Mouse (Mus musculus) forebrain, embryonic 14.5 days (tissue): Measurements from ENCODE around the gene 4930402H24Rik. TPM values are rescaled to one million over a fixed set of nuclear protein-coding genes. Genes with fewer than 3 reads are reported as not detected.
"Not testable (repeated sequence)": the region's sequence is repeated elsewhere in the genome, so short reads cannot be mapped to it uniquely, and the experiment has no call there.

Experiments used
- ATAC-seq: fragments of 200-750 bp; cut with Nextera tagmentation; 2 replicates; pipeline ENCODE4 v1.8.0; 2017; ENCODE audit warnings: mild to moderate bottlenecking, moderate library complexity
- DNase-seq: peaks from one replicate; pipeline ENCODE4 v3.0.0-alpha.2; 2015; ENCODE audit warnings: low spot score
- H3K27ac ChIP-seq: fragments of 300-500 bp; sonication (generic); 2 replicates; pipeline ENCODE4 v1.5.1; 2014; ENCODE audit warnings: low read depth, mild to moderate bottlenecking, control low read depth, low read length, moderate library complexity
- H3K27me3 ChIP-seq: fragments of 300-500 bp; sonication (generic); replicated peaks from 2 replicates; pipeline ENCODE4 v1.6.1; 2014; ENCODE audit warnings: low read length, control low read depth, mixed read lengths; ENCODE audit not compliant: control insufficient read depth, insufficient read depth
- H3K36me3 ChIP-seq: fragments of 300-500 bp; sonication (generic); 2 replicates; pipeline ENCODE4 v1.6.1; 2014; ENCODE audit warnings: low read length, control low read depth; ENCODE audit not compliant: control insufficient read depth, insufficient read depth
- H3K4me1 ChIP-seq: fragments of 300-500 bp; sonication (generic); 2 replicates; pipeline ENCODE4 v1.6.1; 2014; ENCODE audit warnings: antibody characterized with exemption, low read length, control low read depth; ENCODE audit not compliant: control insufficient read depth, insufficient read depth
- H3K4me2 ChIP-seq: fragments of 300-500 bp; sonication (generic); 2 replicates; pipeline ENCODE4 v1.6.1; 2014; ENCODE audit warnings: mild to moderate bottlenecking, control low read depth, low read length
- H3K4me3 ChIP-seq: fragments of 300-500 bp; sonication (generic); 2 replicates; pipeline ENCODE4 v1.5.1; 2014; ENCODE audit warnings: low read depth, low read length, control low read depth
- H3K9ac ChIP-seq: fragments of 300-500 bp; sonication (generic); 2 replicates; pipeline ENCODE4 v1.6.1; 2014; ENCODE audit warnings: mild to moderate bottlenecking, low read length, control low read depth, moderate library complexity
- H3K9me3 ChIP-seq: fragments of 300-500 bp; sonication (generic); replicated peaks from 2 replicates; pipeline ENCODE4 v1.6.1; 2016; ENCODE audit warnings: low read length, control low read depth, mixed read lengths; ENCODE audit not compliant: control insufficient read depth
- WGBS: fragments of 180-500 bp; shearing (Covaris S2); extraction: QIAGEN DNeasy Blood & Tissue Kit; methylation state at CpG from one replicate; pipeline ENCODE4 v1.1.7; 2014; 5-methylcytosine and 5-hydroxymethylcytosine counted together
- polyA plus RNA-seq: library from polyadenylated mRNA; unstranded; fragments of >200 nt; fragmentation: Nextera tagmentation; extraction: Ambion mirVana; gene quantifications from 2 replicates; pipeline ENCODE4 v1.2.1, GENCODE M21; 2014

4930402H24Rik gene
- polyA plus RNA-seq, 1 experiment from 2014 or later = 55.1 TPM

DNA sequence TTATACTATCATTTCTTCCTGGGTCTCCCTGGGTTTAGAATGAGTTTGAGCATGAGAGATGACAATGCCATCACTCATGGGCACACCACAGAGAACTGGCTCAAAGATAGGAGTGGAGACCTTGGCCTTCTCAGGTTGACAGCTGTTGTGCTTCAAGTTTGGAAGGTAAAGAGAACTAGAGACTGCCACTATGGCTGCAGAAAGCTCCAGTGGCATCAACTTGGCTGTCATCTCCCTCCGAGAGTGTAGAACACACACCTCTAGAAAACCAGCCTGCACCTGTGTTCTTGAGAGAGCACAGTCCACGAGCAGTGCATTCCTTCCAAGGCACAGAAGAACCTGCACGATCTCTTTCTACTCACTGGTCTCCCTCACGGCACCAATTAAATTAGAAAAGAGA, 76.7 kb downstream of the 4930402H24Rik start:
- ATAC-seq (no peak), DNase-seq (no peak)
- no peaks in the 10 kb centered on the region for H3K9me3 ChIP-seq
- no peaks in the 10 kb centered on the region for H3K4me1 ChIP-seq
- no peak overlapping the region for H3K4me3 ChIP-seq
- no peak overlapping the region for H3K4me2 ChIP-seq
- no peak overlapping the region for H3K9ac ChIP-seq
- 0 out of 2 replicates have a peak, but pooled peaks cover 3% of the 10 kb centered on the region for H3K36me3 ChIP-seq
- 90% methylated on average over 4 of the region's 4 CpGs for WGBS
- no peak overlapping the region for H3K27ac ChIP-seq
- H3K27me3 ChIP-seq = no peaks in the 10 kb centered on the region

DNA sequence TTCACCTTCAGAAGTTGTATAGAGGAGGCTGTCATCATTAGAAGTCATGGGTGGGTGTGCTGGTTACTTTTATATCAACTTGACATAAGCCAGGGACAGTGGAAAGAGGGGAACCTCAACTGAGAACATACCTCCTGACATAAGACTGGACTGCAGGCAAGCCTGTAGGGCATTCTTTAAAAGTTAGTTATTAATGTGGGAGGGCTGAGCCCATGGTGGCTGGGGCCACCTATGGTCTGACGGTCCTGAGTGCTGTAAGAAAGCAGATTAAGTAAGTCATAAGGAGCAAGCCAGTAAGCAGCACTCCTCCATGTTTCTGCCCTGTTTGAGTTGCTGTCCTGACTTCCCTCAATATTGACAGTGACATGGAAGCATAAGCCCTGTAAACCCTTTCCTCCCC, 77.5 kb downstream of the 4930402H24Rik start:
- no peak overlapping the region for H3K27ac ChIP-seq
- ATAC-seq = no peak
- no peaks in the 10 kb centered on the region for H3K27me3 ChIP-seq
- no peak overlapping the region for H3K4me3 ChIP-seq
- no peak overlapping the region for H3K9ac ChIP-seq
- H3K4me1 ChIP-seq = no peaks in the 10 kb centered on the region
- H3K36me3 ChIP-seq = 0 out of 2 replicates have a peak, but pooled peaks cover 3% of the 10 kb centered on the region
- no peak for DNase-seq
- H3K9me3 ChIP-seq = no peaks in the 10 kb centered on the region
- 90% methylated on average over 1 of the region's 1 CpGs for WGBS
- no peak overlapping the region for H3K4me2 ChIP-seq

DNA sequence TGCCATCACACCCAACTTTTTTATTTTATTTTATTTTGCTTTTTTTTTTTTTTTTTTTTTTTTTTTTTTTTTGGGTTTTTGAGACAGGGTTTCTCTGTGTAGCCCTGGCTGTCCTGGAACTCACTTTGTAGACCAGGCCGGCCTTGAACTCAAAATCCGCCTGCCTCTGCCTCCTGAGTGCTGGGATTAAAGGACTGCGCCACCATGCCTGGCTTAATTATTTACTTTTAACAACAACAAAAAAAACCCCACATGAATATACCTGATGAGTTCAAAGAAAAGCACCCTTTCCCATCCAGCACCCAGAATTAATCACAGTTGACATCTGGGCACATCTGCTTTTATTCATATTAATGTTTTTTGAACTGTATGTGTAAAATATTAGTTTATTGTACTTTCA, 78.1 kb downstream of the 4930402H24Rik start:
- not testable (repeated sequence) for H3K9ac ChIP-seq, H3K4me3 ChIP-seq, H3K27ac ChIP-seq, H3K27me3 ChIP-seq, H3K9me3 ChIP-seq, H3K4me1 ChIP-seq, DNase-seq, H3K4me2 ChIP-seq, ATAC-seq, H3K36me3 ChIP-seq
- WGBS = 96% methylated on average over 3 of the region's 3 CpGs

DNA sequence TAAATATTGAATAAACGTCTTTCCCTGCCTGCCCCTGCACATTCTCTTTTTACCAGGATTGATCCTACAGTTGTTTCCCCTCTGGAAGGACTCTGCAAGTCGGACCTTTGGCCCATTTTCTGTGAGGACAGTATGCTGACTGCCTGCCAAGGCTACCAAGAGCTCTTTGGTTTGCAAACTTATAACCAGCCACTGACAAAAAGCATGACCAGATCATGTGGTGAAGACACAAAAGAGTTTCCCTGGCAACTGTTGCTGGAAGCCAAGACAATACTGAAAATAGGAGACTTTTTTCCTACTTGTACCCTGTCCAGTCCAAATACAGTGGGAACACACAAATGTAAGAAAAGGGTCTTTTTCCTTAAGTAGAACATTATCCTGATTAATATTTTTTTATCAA, 78.8 kb downstream of the 4930402H24Rik start:
- 47% methylated on average over 2 of the region's 2 CpGs for WGBS
- H3K9ac ChIP-seq = no peak overlapping the region
- H3K4me2 ChIP-seq = no peak overlapping the region
- no peaks in the 10 kb centered on the region for H3K4me1 ChIP-seq
- peak; percentile 66 for DNase-seq
- 0 out of 2 replicates have a peak, but pooled peaks cover 3% of the 10 kb centered on the region for H3K36me3 ChIP-seq
- H3K4me3 ChIP-seq = no peak overlapping the region
- no peaks in the 10 kb centered on the region for H3K9me3 ChIP-seq
- ATAC-seq = 0 out of 2 replicates have a peak, but pooled peaks have one; percentile 15
- H3K27me3 ChIP-seq = no peaks in the 10 kb centered on the region
- no peak overlapping the region for H3K27ac ChIP-seq

DNA sequence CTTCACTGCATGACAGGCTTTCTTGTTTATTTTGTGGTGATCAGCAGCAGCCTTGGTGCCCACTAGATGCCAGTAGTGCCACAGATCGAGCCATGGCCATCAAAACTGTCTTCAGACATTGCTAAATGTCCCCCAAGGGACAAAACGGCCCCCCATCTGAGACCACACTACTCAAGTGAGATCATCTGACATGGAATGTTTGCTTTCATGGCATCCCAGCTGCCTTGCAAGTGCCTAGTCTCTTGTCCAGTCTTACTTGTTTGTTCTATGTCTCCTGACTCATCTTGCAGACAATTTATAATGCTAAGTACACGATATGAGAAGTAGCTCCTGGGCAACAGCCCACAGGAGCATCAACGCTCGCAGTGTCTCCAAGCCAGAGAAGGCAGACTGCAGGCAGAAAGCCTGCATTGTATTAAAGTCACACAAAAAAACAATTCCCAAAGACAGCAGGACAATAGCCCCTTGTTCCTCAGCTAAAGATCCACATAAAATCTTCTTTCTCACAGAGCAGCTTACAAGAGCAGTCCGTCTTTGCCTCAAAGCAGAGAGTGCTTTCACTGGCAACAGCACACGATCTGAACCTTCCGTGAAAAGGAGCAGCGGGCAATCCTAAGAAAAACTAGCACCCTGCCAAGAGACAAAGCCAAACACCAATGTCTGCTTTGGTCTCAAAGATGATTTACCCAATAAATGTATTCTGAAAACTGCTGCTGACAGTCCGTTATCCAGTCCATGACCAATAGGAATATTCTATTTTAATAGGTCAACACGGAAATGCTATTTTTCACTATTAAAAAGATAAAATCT, 87.2 kb downstream of the 4930402H24Rik start:
- WGBS = 47% methylated on average over 11 of the region's 11 CpGs

DNA sequence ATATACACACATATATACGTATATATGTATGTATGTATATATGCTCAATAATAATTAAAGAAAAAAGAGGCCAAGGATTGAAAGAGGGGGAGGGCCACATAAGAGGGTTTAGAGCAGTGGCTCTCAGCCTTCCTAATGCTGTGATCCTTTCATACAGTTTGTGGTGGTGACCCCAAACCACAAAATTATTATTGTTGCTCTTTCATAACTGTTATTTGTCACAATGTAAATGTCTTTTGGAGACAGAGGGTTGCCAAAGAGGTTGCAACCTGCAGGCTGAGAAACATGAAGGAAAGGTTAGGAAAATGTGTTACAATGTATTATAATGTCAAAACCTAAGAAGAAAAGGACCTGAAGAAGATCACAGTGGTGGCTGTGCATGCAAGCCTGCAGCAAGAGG, 88.3 kb downstream of the 4930402H24Rik start:
- Histone ChIP-seq H3K9me3 (no peaks in the 10 kb centered on the region), H3K4me1 (no peaks in the 10 kb centered on the region), H3K9ac (no peak overlapping the region), H3K4me2 (no peak overlapping the region), H3K36me3 (peaks cover 75% of the 10 kb centered on the region), H3K27ac (no peak overlapping the region), H3K4me3 (no peak overlapping the region), H3K27me3 (no peaks in the 10 kb centered on the region)
- WGBS = 89% methylated on average over 1 of the region's 1 CpGs
- ATAC-seq (no peak), DNase-seq (no peak)

More for the DNA sequence above, 87.2 kb downstream of the 4930402H24Rik start:
- no peak for ATAC-seq
- Histone ChIP-seq H3K36me3 (peaks cover 64% of the 10 kb centered on the region), H3K4me3 (no peak overlapping the region), H3K9ac (no peak overlapping the region), H3K4me2 (no peak overlapping the region), H3K27me3 (no peaks in the 10 kb centered on the region), H3K27ac (0 out of 2 replicates have a peak overlapping the region, but pooled peaks have one; percentile 3), H3K9me3 (no peaks in the 10 kb centered on the region), H3K4me1 (no peaks in the 10 kb centered on the region)
- DNase-seq = peak; percentile 25

DNA sequence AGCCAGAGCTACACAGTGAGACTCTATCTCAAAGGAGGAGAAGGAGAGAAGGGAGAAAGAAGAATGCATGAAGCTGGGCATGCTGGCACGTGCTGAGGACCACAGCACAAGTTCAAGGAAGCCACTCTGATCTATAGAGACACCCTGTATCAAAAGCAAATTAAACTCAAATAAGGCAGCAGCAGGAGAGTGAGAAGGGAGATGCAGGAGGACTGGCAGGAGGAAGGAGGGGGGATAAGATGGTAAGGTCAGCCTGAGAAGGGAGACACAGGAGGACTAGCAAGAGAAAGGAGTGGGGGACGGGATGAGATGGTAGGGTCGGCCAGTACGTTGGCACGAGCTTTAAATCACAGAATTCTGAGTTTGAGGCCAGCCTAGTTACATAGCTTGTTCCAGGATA, 90.0 kb downstream of the 4930402H24Rik start:
- Histone ChIP-seq H3K9ac (no peak overlapping the region), H3K36me3 (peaks cover 82% of the 10 kb centered on the region)
- WGBS = 85% methylated on average over 5 of the region's 5 CpGs

DNA sequence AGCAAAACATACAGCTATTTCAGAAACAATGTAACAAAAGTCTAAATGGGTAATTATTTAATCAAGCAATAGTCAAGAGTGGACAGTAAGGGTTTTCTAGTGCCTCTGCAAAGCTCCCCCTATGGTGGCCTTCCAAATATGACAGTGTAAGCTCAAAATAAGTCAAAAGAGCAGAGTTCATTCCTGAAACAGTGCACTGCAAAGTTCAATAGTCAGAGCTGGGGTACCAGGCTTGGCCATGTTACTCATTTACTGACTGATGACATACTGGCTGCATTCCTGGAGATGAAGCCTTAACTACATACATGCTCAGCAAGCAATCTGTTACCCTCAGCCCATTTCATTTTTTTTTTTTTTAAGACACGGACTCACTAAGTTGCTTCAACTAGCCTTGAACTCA, 91.7 kb downstream of the 4930402H24Rik start:
- no peak overlapping the region for H3K4me2 ChIP-seq
- no peak overlapping the region for H3K9ac ChIP-seq
- no peak for ATAC-seq
- H3K36me3 ChIP-seq = peaks cover 79% of the 10 kb centered on the region
- no peak overlapping the region for H3K27ac ChIP-seq
- 93% methylated on average over 1 of the region's 1 CpGs for WGBS
- H3K4me1 ChIP-seq = no peaks in the 10 kb centered on the region
- H3K27me3 ChIP-seq = no peaks in the 10 kb centered on the region
- DNase-seq = no peak
- H3K9me3 ChIP-seq = no peaks in the 10 kb centered on the region
- no peak overlapping the region for H3K4me3 ChIP-seq

More for the DNA sequence above, 90.0 kb downstream of the 4930402H24Rik start:
- DNase-seq = no peak
- Histone ChIP-seq H3K4me3 (no peak overlapping the region), H3K4me2 (no peak overlapping the region), H3K9me3 (no peaks in the 10 kb centered on the region), H3K27ac (no peak overlapping the region), H3K4me1 (no peaks in the 10 kb centered on the region), H3K27me3 (no peaks in the 10 kb centered on the region)
- no peak for ATAC-seq

DNA sequence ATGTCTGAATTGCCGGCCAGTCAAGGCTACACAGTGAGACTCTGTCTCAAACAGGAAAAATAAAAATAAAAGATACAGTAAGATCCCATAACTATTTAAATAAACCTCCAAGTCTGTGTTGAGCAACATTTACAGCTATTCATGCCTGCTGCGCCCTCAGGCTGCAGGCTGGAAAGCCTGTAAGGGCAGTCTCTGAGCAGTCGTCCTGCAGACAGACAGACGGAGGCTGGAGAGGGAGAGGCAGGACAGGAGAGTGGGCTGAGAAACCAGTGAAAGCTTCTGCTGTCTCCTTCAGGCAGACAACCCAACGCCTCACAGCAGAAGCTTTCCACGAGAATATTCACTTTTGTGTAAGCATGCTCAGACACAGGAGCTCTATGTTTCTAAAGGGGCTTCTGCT, 92.5 kb downstream of the 4930402H24Rik start:
- Histone ChIP-seq H3K27me3 (no peaks in the 10 kb centered on the region), H3K4me2 (no peak overlapping the region), H3K9me3 (no peaks in the 10 kb centered on the region), H3K27ac (no peak overlapping the region), H3K36me3 (peaks cover 79% of the 10 kb centered on the region), H3K4me3 (no peak overlapping the region), H3K9ac (no peak overlapping the region), H3K4me1 (no peaks in the 10 kb centered on the region)
- ATAC-seq (no peak), DNase-seq (no peak)
- 81% methylated on average over 6 of the region's 6 CpGs for WGBS
